Mouse (Mus musculus) bone marrow, adult 2 months (tissue): ENCODE results near the gene Sertad1.

Source experiments
- CTCF ChIP-seq: fragments of 200-500 bp; IDR thresholded peaks from 2 replicates; pipeline ENCODE4 v1.5.1; 2011; ENCODE audit warnings: low read length, control low read depth; ENCODE audit not compliant: control insufficient read depth, insufficient read depth
- POLR2A ChIP-seq: fragments of 200-500 bp; IDR thresholded peaks from 2 replicates; pipeline ENCODE4 v1.6.1; 2011; ENCODE audit warnings: low read depth, mild to moderate bottlenecking, control low read depth, low read length, borderline replicate concordance; ENCODE audit not compliant: control insufficient read depth

- TF ChIP-seq CTCF (no peak), POLR2A (peak; percentile 60)
Measured at GRCm38 (mm10) chr7:27481627-27481969, 5.1 kb upstream of the Sertad1 start.
